Mouse (Mus musculus) liver, adult (tissue): Measurements from ENCODE around the gene Usp18.

Experiments
- GATA4 ChIP-seq: IDR thresholded peaks from 2 replicates; pipeline ENCODE4 v1.6.1; 2014; ENCODE audit warnings: mild to moderate bottlenecking, low read length; ENCODE audit not compliant: insufficient replicate concordance

Gene Usp18

DNA sequence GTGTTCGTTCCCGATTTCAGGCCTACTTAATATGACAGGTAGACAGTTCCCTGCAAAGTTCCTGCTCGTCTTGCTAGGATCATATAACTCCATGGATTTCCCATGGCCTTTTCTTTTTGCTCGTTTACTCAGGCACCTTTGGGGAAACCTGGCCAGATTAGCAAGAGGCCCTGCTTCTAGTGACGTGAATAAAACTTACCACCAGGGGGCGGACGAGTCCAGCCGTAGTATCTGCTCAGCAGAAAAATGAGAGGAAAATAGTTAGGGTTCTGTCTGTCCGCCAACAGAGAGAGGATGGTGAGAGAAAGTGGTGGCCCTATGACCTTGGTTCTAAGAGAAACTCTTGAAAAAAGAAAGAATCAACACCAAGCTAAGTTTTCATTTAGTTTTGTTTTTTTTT, 14.8 kb downstream of the Usp18 start:
- TF ChIP-seq GATA4 = no peak

DNA sequence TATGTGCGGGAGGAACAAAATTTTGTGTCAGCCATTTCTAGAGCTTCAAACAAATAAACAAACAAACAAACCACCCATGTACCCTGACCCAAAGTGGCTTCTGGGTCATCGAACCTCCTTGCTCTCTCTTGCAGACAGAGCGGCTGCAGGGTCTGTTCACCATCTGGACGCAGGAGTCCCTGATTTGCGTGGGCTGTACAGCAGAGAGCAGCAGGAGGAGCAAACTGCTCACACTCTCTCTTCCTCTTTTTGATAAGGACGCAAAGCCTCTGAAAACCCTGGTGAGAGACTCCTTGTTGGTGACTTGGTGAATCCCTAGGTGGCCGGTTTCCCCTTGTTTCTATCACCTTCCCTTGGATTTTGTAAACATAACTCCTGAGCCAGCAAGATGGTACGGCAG, 15.5 kb downstream of the Usp18 start:
- TF ChIP-seq GATA4 = no peak

DNA sequence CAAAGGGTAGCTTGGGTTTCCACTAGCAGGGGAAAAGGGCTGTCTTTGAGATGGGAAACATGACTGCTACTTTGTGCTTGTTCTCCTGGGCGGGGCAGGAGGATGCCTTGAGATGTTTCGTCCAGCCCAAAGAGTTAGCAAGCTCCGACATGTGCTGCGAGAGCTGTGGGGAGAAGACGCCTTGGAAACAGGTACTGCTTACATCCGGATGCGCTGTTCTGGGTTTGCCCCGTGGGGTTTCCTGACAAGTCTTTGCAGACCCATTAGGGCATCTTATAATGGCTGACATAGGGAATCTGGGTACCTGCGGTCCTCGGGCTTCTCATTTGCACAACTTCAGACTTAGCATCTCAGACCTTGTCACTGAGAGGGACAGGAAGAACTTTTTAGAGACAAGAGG, 16.3 kb downstream of the Usp18 start:
- TF ChIP-seq GATA4 = no peak

DNA sequence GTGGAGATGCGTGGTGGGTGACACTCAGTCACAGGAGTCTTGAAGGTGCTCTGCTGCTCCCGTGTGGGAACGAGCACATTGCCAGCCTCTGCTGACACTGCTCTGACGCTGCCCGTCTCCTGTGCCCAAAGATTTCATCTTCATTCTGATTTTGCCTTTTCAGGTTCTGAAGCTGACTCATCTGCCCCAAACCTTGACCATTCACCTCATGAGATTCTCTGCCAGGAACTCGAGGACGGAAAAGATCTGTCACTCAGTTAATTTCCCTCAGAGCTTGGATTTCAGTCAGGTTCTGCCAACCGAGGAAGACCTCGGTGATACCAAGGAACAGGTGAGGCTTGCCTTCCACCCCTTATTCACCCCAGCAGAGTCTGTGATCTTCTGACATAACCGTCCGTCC, 16.8 kb downstream of the Usp18 start:
- no peak for TF ChIP-seq GATA4

DNA sequence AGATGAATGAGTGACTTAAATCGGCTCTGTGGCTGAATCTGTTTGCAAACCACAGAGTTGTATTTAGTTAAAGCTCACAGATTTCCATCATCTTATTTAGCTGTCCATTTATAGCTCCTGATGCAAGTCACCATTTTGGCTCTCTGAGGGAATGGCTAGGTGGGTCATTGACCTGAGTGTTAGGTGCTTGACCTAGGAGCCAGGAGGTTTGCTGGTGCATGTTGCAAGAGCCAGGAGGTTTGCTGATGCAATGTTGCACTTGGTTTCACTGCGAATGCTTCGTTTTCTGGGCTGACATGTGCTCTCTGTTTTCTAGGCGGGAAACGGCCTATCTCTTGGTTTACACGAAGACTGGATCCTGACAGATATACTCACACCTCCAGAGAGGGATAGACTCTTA, 24.4 kb downstream of the Usp18 start:
- TF ChIP-seq GATA4 = no peak

DNA sequence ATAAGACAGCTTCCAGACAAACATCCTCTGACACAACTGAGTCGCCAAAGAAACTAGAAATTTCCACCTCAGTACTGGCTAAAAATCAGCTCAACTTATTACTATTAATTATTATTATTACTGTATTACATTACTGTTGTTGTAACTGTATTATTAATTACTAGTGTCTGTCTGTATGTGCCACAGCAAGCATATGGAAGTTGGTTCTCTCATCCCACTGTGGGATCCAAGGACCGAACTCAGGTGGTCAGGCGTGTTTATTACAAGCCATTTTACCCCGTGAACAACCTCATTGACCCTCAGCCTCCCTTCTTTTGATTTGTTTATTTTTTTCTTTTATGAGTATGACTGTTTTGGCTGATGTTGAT, 26.0 kb downstream of the Usp18 start:
- no peak for TF ChIP-seq GATA4

DNA sequence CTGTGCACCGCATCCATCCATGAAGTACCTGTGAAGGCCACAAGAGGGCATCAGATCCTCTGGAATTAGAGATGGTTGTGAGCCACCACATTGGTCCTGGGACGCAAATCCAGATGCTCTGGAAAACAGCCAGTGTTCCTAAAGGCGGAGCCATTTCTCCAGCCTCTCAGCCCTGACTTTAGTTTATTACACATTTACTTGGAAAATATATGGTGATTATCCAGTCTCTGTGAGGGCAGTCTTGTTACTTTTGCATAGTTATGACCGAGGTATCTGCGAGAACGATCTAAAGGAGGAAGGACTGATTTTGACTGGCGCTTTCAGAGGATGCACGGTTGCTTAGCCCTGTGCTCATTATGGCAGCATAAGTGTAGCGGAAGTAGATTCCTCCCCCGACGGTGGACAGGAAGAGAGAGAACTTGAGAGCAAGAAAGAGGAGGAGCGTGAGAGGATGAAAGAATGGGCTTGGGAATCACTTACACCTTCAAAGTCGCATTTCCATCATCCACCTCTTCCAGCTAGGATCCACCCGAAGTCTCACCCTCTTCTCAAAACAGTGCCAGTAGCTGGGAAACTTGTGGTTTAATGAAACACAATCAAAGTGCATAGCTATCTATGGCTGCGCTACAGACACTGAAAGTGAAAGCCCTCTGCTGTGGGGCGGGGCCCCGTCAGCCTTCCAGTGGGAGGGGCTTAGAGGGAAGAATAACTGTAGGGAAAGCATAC, 26.5 kb downstream of the Usp18 start:
- no peak for TF ChIP-seq GATA4

DNA sequence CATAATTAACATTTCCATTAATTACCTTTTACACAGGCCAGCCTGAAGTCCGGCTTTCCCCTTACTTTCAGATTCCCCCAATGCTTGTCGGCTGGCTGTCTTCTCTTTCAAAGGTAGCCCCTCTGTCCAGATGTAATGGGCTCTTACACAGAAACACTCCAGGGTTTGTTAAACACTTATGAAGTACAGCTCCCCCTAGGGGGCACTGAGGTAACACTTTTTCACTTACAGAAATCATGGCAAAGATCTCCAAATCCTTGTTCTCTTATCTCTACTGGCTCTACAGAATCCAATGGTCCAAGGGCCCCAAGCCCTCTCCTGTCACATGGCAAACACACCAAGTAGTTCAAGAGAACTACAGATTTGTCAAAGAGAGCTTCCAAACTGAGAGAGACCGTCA, 28.6 kb downstream of the Usp18 start:
- TF ChIP-seq GATA4 = no peak

DNA sequence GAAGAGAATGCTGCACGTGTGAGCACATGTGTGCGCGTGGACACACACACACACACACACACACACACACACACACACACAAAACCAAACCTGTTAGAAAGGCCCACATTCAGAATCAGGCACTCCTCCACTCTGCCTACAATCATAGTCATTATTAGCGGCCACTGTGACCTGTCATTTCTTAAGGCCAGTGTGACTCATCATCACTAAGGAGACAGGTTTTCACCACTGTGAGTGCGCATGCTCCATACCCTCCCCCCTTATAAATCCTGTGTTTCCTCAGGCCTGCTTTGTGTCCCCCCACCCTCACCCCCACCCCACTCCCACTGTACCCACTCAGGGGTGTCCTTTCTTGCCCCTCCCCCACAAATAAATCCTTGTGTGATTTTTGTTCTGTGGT, 38.4 kb downstream of the Usp18 start:
- no peak for TF ChIP-seq GATA4

DNA sequence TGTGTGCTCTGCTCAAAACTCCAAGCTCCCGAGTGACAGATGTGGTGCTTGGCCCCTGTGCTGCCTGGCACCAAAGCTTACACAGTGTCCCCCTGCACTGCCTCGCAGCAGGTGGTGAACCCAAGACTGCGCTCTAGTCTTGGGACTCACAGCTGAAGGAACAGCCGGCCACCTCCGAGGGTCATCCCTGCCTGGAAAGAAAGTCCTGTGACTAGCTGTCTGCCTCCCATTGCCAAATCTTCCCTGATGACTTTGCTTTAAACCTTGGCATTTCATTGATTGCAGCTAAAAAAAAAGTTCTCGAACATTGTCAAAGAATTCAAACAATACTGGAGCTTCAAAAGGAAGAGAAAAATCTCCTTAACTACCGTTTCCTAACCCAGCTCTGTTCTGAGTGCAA, 53.6 kb downstream of the Usp18 start:
- no peak for TF ChIP-seq GATA4

DNA sequence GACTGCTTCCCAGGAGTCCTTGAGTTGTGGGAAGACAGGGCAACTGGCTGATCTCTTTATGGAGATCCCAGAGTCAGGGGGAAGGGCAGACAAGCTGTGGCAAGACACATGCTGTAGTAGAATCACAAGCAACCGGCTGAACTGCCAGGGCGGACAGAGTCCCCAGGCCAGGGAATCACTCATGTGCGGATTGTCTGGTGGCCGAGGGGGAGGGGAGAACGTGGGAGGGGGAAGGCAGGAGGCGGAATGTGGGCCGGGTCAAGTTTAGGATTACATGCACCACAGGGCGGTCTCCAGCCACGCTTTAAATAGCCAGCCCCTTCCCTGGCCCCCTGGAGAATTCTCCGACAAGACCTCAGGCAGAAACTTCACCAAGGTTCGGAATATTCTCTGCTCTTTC, 54.2 kb downstream of the Usp18 start, which contains the start of gene Slc6a13:
Gene Slc6a13 (plus strand): TSS at position 274 of the 400 bp plus-strand sequence.
- TF ChIP-seq GATA4 = no peak

DNA sequence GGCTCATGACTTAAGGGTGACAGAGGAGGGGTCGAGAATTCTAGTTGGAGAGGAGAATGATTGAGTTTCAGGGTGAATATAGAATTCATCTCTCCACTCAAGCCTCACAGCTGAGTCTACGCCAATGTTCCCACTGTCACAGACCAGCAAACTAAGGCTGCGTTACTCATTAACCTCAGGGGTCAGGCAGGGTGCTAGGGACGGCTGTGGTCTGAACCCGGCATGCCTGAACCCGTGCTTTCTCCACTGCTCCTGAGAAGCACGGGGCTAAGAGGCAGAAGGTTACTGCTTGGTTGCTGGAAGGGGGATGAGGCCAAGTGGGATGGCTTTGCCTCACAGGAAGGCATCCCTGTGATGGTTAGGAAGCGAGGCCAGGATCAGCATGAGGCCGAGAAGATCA, 54.8 kb downstream of the Usp18 start:
- TF ChIP-seq GATA4 = no peak

DNA sequence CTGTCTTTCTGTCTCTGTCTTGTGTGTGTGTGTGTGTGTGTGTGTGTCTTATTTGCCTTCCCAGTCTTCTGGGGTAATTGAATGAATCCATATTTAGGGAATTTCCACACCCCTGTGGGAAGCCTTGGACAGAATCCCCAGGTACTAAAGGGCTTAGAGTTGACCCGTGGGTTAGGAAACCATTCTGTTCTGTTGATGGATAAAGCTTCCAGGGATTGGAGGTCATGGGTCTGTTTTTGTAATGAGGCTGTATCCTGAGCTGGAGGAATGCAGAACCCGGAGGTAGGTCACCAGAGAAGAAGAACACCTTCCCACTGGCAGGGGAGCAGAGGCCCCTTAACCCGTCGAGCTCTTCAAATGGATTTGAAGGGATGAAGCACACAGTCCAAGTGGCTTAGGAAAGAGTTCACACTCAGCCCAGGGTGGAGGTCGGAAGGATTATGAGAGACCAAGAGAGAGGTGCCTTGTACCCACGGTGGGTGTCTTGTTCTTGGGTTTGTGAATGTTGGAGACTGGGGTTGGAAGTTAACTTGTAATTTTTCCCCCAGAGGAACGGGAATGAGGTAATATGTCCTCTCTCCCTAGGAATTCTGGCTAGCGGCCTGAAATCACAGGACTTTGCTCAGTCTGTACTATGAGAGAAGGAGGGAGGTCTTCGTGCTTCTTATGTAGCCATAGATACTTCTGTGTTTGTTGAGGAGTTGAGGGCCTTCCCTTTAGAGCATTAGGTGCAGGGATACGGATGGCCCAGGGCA, 57.9 kb downstream of the Usp18 start:
- no peak for TF ChIP-seq GATA4

DNA sequence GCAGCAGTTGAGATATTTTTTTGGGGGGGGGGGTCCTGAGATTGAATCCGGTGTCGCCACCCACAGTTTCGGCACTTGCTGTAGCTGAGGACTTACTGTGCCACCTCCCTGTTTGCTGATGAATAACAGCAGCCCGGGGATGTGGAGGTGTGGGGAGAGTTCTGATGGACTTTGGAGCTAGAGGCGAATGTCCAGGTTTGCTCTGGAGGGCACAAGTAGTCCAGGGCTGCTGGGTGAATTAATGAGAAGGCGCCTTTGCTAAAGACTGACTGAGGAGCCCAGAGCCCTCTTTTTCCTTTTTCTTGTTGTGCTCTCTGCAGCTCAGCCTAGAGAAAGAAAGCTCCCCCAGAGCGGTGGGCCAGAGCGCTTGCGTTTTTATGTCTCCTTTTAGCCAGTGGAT, 58.9 kb downstream of the Usp18 start:
- TF ChIP-seq GATA4 = no peak

DNA sequence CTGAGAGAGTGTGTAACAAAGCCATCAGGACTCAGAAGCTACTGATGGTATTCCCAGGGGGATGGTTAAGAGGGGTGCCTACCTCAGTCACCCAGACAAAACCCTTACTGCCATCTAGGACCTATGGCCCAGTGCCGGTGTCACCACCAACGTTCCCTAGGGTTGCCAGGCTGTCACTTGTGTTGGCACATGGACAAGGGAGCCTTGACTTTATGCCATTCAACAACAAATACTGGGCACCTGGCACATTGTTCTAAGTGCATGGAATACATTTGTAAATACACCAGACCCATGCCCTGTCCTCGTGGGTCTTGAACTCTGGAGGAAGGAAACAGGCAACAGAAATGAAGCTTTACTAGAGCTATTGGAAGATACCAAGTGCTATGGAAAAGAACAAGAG, 59.9 kb downstream of the Usp18 start:
- no peak for TF ChIP-seq GATA4

DNA sequence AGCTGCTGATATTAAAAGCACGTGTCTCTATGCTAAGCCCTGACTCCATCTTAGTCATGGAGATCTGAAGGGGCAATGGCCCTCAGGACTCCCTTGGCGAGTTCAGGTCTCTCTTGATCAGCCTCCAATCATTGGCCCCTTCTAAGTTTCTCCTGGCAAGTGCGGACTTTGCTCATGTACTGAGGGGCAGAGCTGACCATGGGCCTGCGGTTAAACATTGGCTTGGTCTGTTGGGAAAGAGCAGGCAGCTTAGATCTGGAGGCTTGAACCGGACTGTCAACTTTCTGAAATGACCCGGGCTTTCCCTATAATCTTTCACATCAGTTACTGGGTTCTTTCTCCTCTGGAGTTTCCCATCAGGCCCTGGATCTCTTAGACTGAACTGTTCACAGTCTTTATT, 65.3 kb downstream of the Usp18 start:
- TF ChIP-seq GATA4 = peak; percentile 34; the same call in 1 of the 2 replicates

DNA sequence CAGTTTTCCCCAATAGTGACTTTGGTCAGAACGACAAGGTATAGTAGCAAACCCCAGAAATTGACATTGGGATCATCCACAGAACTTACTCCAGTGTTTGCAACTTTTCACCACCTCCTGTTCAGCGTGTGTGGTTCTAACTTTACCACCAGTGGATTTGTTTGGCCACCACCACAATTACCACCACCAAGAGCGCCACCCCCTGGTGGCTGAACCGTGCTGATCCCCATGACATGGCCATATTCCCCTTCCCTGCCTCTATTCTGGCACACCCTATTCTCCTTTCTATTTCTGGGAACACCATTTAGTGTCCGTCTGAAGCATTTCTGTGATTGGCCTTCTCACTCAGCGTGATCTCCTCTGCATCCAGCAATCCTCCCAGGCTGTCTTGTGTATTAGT, 73.4 kb downstream of the Usp18 start:
- TF ChIP-seq GATA4 = no peak
